Mouse (Mus musculus) cortical plate, adult 2 months (tissue): ENCODE measurements at regions not wholly inside any gene's neighbourhood (a gene's known extent, or its start where the extent isn't known, plus 50 kb on each side); places are given as distances from the start of the nearest gene placed in this dataset.
A peak's percentile ranks its signal among the peaks of the same experiment; 100 is the strongest.

Experiments used
- H3K27ac ChIP-seq: fragments of 200-500 bp; 2 replicates; pipeline ENCODE4 v1.5.1; 2012; ENCODE audit warnings: low read length, control low read depth, inconsistent platforms; ENCODE audit not compliant: insufficient read depth
- H3K4me1 ChIP-seq: fragments of 200-500 bp; 2 replicates; pipeline ENCODE4 v1.6.1; 2011; ENCODE audit warnings: low read length; ENCODE audit not compliant: control insufficient read depth, insufficient read depth
- H3K4me3 ChIP-seq: fragments of 200-500 bp; 2 replicates; pipeline ENCODE4 v1.5.1; 2011; ENCODE audit warnings: mild to moderate bottlenecking, low read length, control low read depth; ENCODE audit not compliant: insufficient read depth
- CTCF ChIP-seq: fragments of 200-500 bp; IDR thresholded peaks from 2 replicates; pipeline ENCODE4 v1.5.1; 2011; ENCODE audit warnings: mild to moderate bottlenecking, control low read depth, low read length; ENCODE audit not compliant: insufficient read depth; ENCODE audit errors: extremely low read depth
- POLR2A ChIP-seq: fragments of 200-500 bp; IDR thresholded peaks from 2 replicates; pipeline ENCODE4 v1.6.1; 2011; ENCODE audit warnings: mild to moderate bottlenecking, low read length, control low read depth; ENCODE audit not compliant: insufficient read depth; ENCODE audit errors: extremely low read depth

- TF ChIP-seq POLR2A (no peak), CTCF (no peak)
- no peaks in the 10 kb centered on the region for H3K4me1 ChIP-seq
- no peak overlapping the region for H3K27ac ChIP-seq
- no peak overlapping the region for H3K4me3 ChIP-seq
Measured at GRCm38 (mm10) chr12:56064183-56064582, 228.1 kb downstream of the Brms1l start.

DNA sequence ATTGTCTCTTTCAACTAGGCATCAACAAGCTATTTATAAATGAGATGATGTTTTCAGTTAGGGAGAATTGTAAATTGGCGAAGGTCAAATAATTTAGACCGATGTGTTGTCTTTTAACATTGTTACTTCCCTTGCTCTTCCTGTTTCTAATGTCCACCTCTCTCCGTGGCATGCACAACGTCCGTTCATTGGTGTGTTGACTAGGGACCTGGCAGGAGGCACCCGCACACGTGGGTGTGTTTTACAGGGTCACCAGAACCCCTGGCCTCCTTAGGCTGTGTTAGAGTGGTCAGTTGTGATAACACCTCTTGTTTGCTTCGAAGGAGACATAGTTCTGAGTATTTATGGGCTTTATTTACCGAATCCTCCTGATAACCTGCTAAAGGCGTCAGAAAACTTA lies 222.8 kb downstream of the Brms1l start:
- Histone ChIP-seq H3K4me1 (no peaks in the 10 kb centered on the region), H3K4me3 (no peak overlapping the region), H3K27ac (no peak overlapping the region)
- TF ChIP-seq CTCF, result no peak
- TF ChIP-seq POLR2A, result no peak

DNA sequence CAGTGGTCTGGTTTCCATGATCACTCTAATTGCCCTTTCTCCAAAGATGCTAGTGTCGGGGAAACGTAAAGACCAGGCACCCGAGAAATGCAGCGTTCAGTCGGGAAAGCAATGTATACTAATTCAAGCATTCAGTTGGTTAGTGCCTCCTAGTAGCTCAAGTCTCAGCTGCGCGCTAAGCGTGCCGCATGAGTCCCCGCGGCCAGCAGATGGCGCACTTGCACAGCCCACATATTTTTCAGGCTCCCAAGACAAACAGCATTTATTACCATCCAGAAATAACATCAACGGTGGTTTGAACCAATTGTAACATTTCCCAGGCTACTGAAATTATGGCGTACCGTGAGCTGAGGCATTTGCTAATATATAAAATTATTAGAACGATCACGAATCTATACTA lies 222.3 kb downstream of the Brms1l start:
- Histone ChIP-seq H3K4me3 (no peak overlapping the region), H3K27ac (no peak overlapping the region), H3K4me1 (no peaks in the 10 kb centered on the region)
- peak; percentile 88 for TF ChIP-seq CTCF
- no peak for TF ChIP-seq POLR2A

- Histone ChIP-seq H3K4me1 (no peaks in the 10 kb centered on the region), H3K27ac (no peak overlapping the region), H3K4me3 (no peak overlapping the region)
- TF ChIP-seq POLR2A (no peak), CTCF (no peak)
Measured at GRCm38 (mm10) chr12:56055382-56055781, 219.3 kb downstream of the Brms1l start.

GRCm38 (mm10) chr12:56046050-56046449 lies 209.9 kb downstream of the Brms1l start:
- TF ChIP-seq CTCF (no peak), POLR2A (no peak)
- no peaks in the 10 kb centered on the region for H3K4me1 ChIP-seq

DNA sequence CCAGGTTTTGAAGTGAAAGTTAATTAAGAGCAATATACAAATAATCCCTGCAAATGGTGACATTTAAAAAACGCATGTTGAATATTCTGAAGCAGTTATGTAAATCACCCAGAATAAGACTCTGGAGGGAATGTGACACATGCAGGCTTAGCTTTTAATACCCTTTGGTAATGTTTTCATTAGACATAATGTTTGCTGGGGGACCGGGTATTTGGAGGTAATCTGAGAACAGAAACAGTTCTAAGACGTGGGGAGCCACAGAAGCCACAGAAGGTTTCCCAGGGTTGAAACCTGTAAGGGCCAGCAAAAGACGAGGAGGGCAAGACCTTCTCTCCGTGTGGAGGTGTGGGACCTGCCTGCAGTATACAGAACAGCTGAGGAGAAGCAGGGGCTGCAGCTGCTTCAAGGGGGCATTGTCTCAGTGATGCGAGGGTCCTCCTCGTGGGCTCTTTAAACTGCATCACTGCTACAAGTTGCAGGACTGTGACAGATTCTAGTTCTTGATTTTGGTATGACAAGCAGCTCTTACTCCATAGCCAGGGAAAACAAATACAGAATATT lies 184.9 kb downstream of the Brms1l start:
- TF ChIP-seq CTCF, result no peak
- TF ChIP-seq POLR2A, result no peak
- Histone ChIP-seq H3K4me3 (no peak overlapping the region), H3K4me1 (no peaks in the 10 kb centered on the region), H3K27ac (no peak overlapping the region)

More at GRCm38 (mm10) chr12:56046050-56046449, 209.9 kb downstream of the Brms1l start:
- Histone ChIP-seq H3K27ac (no peak overlapping the region), H3K4me3 (no peak overlapping the region)

GRCm38 (mm10) chr12:56020547-56020946 lies 184.4 kb downstream of the Brms1l start:
- no peak for TF ChIP-seq CTCF
- H3K4me1 ChIP-seq, result no peaks in the 10 kb centered on the region
- no peak overlapping the region for H3K27ac ChIP-seq
- no peak overlapping the region for H3K4me3 ChIP-seq

DNA sequence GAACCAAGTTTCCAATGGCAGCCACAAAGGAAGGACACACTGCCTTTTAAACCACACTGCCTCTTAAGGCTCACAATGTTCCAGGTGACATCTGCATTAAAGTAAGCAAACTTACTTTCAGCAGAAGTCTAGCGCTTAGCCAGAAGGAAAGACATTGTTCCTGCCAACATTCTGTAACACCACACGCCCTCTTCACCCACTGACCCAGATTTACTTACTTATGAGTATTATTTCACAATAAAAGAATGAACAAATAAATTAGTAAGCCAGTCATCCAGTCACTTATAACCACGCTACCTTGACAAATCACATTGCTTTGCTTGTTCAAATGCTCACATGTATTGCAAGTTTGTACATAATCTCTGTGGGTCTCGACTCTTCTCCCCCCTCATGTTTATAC lies 173.9 kb downstream of the Brms1l start:
- Histone ChIP-seq H3K4me3 (no peak overlapping the region), H3K27ac (no peak overlapping the region), H3K4me1 (no peaks in the 10 kb centered on the region)
- no peak for TF ChIP-seq CTCF
- TF ChIP-seq POLR2A, result no peak

DNA sequence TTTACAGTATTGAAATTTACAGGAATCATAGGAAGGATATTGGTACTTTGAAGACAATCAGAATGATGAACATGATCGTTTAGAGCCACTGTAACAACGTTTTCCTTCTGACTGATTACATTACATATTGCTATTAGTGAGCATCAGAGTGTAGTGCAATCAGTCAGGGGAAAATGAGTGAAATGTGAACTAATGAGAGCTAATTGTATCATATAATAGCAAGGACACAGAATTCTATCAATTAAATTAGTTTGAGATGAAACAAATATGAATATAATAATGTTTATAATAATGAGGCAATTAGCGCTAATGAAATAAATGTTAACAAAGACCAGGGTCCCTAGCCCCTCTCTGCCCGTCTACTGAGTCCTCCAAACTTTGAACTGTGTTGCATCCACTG lies 169.7 kb downstream of the Brms1l start:
- Histone ChIP-seq H3K27ac (no peak overlapping the region), H3K4me1 (no peaks in the 10 kb centered on the region), H3K4me3 (no peak overlapping the region)
- TF ChIP-seq CTCF (no peak), POLR2A (no peak)

DNA sequence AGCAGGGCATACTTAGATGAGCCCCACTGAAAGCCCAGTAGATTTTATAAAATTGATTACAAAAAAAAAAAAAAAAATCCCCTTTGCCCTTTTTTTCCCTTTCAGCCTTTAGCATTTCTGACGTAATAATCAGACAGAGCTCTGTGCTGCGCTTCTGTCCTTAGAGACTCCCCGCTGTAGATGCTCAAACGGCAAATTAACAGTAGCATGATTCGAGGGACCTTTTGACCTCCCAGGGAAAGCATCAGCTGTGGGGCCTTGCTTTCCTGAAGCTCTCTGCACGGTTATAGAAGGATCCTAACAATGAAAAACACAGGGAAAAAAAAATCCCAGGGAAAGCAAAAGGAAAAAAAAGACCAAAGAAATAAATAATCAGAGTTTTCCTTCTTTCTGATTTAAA lies 169.2 kb downstream of the Brms1l start:
- TF ChIP-seq CTCF, result no peak
- no peak for TF ChIP-seq POLR2A

More for the DNA sequence above, 169.2 kb downstream of the Brms1l start:
- H3K4me1 ChIP-seq, result no peaks in the 10 kb centered on the region
- H3K27ac ChIP-seq, result no peak overlapping the region
- no peak overlapping the region for H3K4me3 ChIP-seq
